Mouse (Mus musculus) limb, embryonic 11.5 days (tissue): Measurements from ENCODE around the gene Tmem125. TPM values are rescaled to one million over a fixed set of nuclear protein-coding genes. Genes with fewer than 3 reads are reported as not detected.

ENCODE experiments used
- polyA plus RNA-seq: library from polyadenylated mRNA; unstranded; fragments of >200 nt; fragmentation: Nextera tagmentation; extraction: Ambion mirVana; gene quantifications from 2 replicates; pipeline ENCODE4 v1.2.1, GENCODE M21; 2014

Tmem125 gene
- polyA plus RNA-seq, 1 experiment from 2014 or later = 0.27 TPM

Other genes with a start within 250 kb of the Tmem125 start
- 11.0 and 13.3 TPM in 2 replicates for gene Szt2, start 134.8 kb downstream of the Tmem125 start, polyA plus RNA-seq
- 130 and 134 TPM in 2 replicates for gene Med8, start 134.7 kb downstream of the Tmem125 start, polyA plus RNA-seq
- gene Elovl1, start 116.0 kb downstream of the Tmem125 start, polyA plus RNA-seq = 42.7 and 48.8 TPM in 2 replicates
- 355 and 368 TPM in 2 replicates for gene Cdc20, start 106.7 kb downstream of the Tmem125 start, polyA plus RNA-seq
- gene Mpl, start 86.5 kb downstream of the Tmem125 start, polyA plus RNA-seq = 1.3 TPM in 2 replicates
- gene Tie1, start 54.0 kb downstream of the Tmem125 start, polyA plus RNA-seq = 9.9 and 12.6 TPM in 2 replicates
- 1.0 and 1.6 TPM in 2 replicates for gene 2610528J11Rik, start 17.0 kb downstream of the Tmem125 start, polyA plus RNA-seq
- 0.40 and 0.45 TPM in 2 replicates for gene Cfap57, start 76.7 kb upstream of the Tmem125 start, polyA plus RNA-seq
- gene Ebna1bp2, start 76.8 kb upstream of the Tmem125 start, polyA plus RNA-seq = 180 and 190 TPM in 2 replicates
- gene Olfr62, start 114.9 kb upstream of the Tmem125 start, polyA plus RNA-seq = not detected in 2 replicates
- 0.08 and 0.26 TPM in 2 replicates for gene Olfr1342, start 148.7 kb upstream of the Tmem125 start, polyA plus RNA-seq
- gene Olfr1341, start 159.5 kb upstream of the Tmem125 start, polyA plus RNA-seq = not detected in 2 replicates
- not detected in 2 replicates for gene Olfr1340, start 176.1 kb upstream of the Tmem125 start, polyA plus RNA-seq
- not detected in 2 replicates for gene Olfr1339, start 188.1 kb upstream of the Tmem125 start, polyA plus RNA-seq
- not detected in 2 replicates for gene Olfr1338, start 214.7 kb upstream of the Tmem125 start, polyA plus RNA-seq
- not detected in 2 replicates for gene Olfr1337, start 238.5 kb upstream of the Tmem125 start, polyA plus RNA-seq